Mouse (Mus musculus) kidney, postnatal 0 days (tissue): Measurements from ENCODE around the gene Fgfr2. TPM values are rescaled to one million over a fixed set of nuclear protein-coding genes. Genes with fewer than 3 reads are reported as not detected.

Experiments used
- ATAC-seq: fragments of 200-750 bp; cut with Nextera tagmentation; replicated peaks from 2 replicates; pipeline ENCODE4 v1.8.0; 2017; ENCODE audit warnings: low read depth, moderate number of reproducible peaks, moderate TSS enrichment, moderate library complexity; ENCODE audit not compliant: low FRiP score
- DNase-seq: peaks from one replicate; pipeline ENCODE4 v3.0.0-alpha.2; 2016; ENCODE audit warnings: low spot score
- H3K27ac ChIP-seq: fragments of 300-500 bp; sonication (generic); 2 replicates; pipeline ENCODE4 v1.5.1; 2014; ENCODE audit warnings: mild to moderate bottlenecking
- H3K27me3 ChIP-seq: fragments of 300-500 bp; sonication (generic); 2 replicates; pipeline ENCODE4 v1.6.1; 2014; ENCODE audit warnings: low read length, mixed read lengths; ENCODE audit not compliant: insufficient read depth
- H3K36me3 ChIP-seq: fragments of 300-500 bp; sonication (generic); 2 replicates; pipeline ENCODE4 v1.6.1; 2014; ENCODE audit warnings: low read length, mixed read lengths; ENCODE audit not compliant: insufficient read depth
- H3K4me1 ChIP-seq: fragments of 300-500 bp; sonication (generic); replicated peaks from 2 replicates; pipeline ENCODE4 v1.6.1; 2014; ENCODE audit warnings: antibody characterized with exemption, low read length, mixed read lengths; ENCODE audit not compliant: insufficient read depth
- H3K4me2 ChIP-seq: fragments of 300-500 bp; sonication (generic); 2 replicates; pipeline ENCODE4 v1.6.1; 2014; ENCODE audit warnings: mild to moderate bottlenecking, low read length, moderate library complexity, mixed read lengths
- H3K4me3 ChIP-seq: fragments of 300-500 bp; sonication (generic); replicated peaks from 2 replicates; pipeline ENCODE4 v1.5.1; 2014; ENCODE audit warnings: low read depth, low read length
- H3K9ac ChIP-seq: fragments of 300-500 bp; sonication (generic); 2 replicates; pipeline ENCODE4 v1.6.1; 2014; ENCODE audit warnings: low read depth, low read length
- H3K9me3 ChIP-seq: fragments of 300-500 bp; sonication (generic); replicated peaks from 2 replicates; pipeline ENCODE4 v1.6.1; 2016; ENCODE audit warnings: low read length, inconsistent platforms, mixed read lengths
- CTCF ChIP-seq: IDR thresholded peaks from 2 replicates; pipeline ENCODE4 v1.5.1; 2016; ENCODE audit warnings: antibody characterized with exemption, low read depth, mild to moderate bottlenecking, moderate library complexity
- WGBS: fragments of 180-500 bp; shearing (Covaris S2); extraction: QIAGEN DNeasy Blood & Tissue Kit; methylation state at CpG from one replicate; pipeline ENCODE4 v1.1.7; 2014; 5-methylcytosine and 5-hydroxymethylcytosine counted together
- polyA plus RNA-seq: library from polyadenylated mRNA; unstranded; fragments of >200 nt; fragmentation: Nextera tagmentation; extraction: Ambion mirVana; gene quantifications from 2 replicates; pipeline ENCODE4 v1.2.1, GENCODE M21; 2015

Fgfr2 gene
- polyA plus RNA-seq, 1 experiment from 2014 or later, result 79.8 TPM

GRCm38 (mm10) chr7:130230034-130230433 lies 2893.1 kb downstream of the Fgfr2 start:
- H3K9ac ChIP-seq, result no peak overlapping the region

DNA sequence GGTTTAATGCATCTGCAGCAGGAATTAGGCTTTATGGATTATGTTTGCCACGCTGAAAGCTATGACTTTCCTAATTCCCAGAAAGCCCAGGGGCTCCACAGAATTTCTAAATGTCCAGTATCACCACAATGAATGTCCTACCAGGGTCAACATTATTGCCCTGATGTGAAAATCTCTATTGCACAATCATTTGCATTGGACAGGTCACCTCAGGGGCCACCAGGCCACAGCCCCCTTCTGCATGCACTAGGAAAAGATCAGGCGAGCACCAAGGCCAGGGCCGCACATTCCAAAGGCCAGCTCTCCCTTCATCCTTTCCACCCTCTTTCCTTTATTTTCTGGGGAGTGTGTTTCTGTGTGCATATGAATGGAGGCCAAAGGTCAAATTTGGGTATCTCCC lies 2897.9 kb downstream of the Fgfr2 start:
- DNase-seq (no peak), ATAC-seq (no peak)
- H3K4me1 ChIP-seq, result peaks cover 13% of the 10 kb centered on the region
- no peak overlapping the region for H3K9ac ChIP-seq
- H3K36me3 ChIP-seq, result no peaks in the 10 kb centered on the region
- no peak overlapping the region for H3K4me3 ChIP-seq
- H3K27me3 ChIP-seq, result no peaks in the 10 kb centered on the region
- H3K27ac ChIP-seq, result no peak overlapping the region
- H3K9me3 ChIP-seq, result no peaks in the 10 kb centered on the region
- no peak overlapping the region for H3K4me2 ChIP-seq
- TF ChIP-seq CTCF, result no peak
- 89% methylated on average over 3 of the region's 3 CpGs for WGBS

More at GRCm38 (mm10) chr7:130230034-130230433, 2893.1 kb downstream of the Fgfr2 start:
- H3K9me3 ChIP-seq, result no peaks in the 10 kb centered on the region
- 76% methylated on average over 4 of the region's 4 CpGs for WGBS
- ATAC-seq (no peak), DNase-seq (no peak)
- no peaks in the 10 kb centered on the region for H3K27me3 ChIP-seq
- H3K27ac ChIP-seq, result no peak overlapping the region
- H3K4me3 ChIP-seq, result no peak overlapping the region
- TF ChIP-seq CTCF, result no peak
- peaks cover 9% of the 10 kb centered on the region; the same call in 1 of the 2 replicates for H3K4me1 ChIP-seq
- H3K4me2 ChIP-seq, result no peak overlapping the region
- no peaks in the 10 kb centered on the region for H3K36me3 ChIP-seq

GRCm38 (mm10) chr7:130222633-130223354 lies 2900.4 kb downstream of the Fgfr2 start:
- H3K9me3 ChIP-seq, result no peaks in the 10 kb centered on the region
- no peak overlapping the region for H3K9ac ChIP-seq
- H3K4me2 ChIP-seq, result no peak overlapping the region
- H3K4me3 ChIP-seq, result no peak overlapping the region
- H3K4me1 ChIP-seq, result peaks cover 13% of the 10 kb centered on the region
- H3K36me3 ChIP-seq, result no peaks in the 10 kb centered on the region
- ATAC-seq, result no peak
- no peak for DNase-seq
- 57% methylated on average over 8 of the region's 8 CpGs for WGBS
- TF ChIP-seq CTCF, result no peak
- H3K27ac ChIP-seq, result no peak overlapping the region
- H3K27me3 ChIP-seq, result no peaks in the 10 kb centered on the region

DNA sequence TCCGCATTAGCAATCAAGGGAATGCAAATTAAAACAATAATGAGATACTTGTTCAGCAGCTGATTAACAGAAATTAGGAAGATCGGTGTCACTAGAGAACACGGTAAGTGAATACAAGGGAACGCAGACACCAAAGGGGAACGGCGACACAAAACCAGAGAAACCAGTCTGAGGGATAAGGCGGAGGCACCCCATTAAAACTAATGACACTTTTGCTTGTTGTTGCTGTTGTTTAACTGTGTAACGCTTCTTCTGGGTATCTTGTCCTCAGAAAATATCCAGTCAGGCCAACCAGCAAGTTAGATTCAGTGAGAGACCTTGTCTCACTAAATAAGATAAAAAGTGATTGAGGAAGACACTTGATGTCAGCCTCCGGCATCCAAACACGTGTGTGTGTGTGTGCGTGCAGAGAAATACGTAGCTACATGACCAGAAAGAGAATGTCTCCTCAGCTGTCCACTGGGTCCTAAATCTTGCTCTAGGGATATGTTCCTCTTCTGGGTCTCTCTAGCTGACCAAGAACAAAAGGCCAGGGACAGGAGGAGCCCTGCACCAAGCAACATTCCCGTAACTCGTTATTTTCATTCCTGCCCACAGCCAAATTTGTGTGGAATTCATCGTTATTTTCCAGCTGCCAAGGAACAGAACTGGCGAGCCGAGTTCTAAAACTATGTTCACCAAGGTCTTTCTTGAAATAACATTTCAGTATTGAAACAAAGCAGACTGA lies 2901.3 kb downstream of the Fgfr2 start:
- H3K27me3 ChIP-seq, result no peaks in the 10 kb centered on the region
- H3K9me3 ChIP-seq, result no peaks in the 10 kb centered on the region
- H3K27ac ChIP-seq, result no peak overlapping the region
- no peak overlapping the region for H3K4me2 ChIP-seq
- DNase-seq (no peak), ATAC-seq (no peak)
- H3K4me1 ChIP-seq, result peaks cover 11% of the 10 kb centered on the region
- no peak overlapping the region for H3K4me3 ChIP-seq
- 65% methylated on average over 17 of the region's 17 CpGs for WGBS
- H3K36me3 ChIP-seq, result no peaks in the 10 kb centered on the region
- TF ChIP-seq CTCF, result no peak
- H3K9ac ChIP-seq, result no peak overlapping the region

- H3K9ac ChIP-seq, result no peak overlapping the region
- no peak for ATAC-seq
These were observed 2902.5 kb downstream of the Fgfr2 start for GRCm38 (mm10) chr7:130220627-130221026.

DNA sequence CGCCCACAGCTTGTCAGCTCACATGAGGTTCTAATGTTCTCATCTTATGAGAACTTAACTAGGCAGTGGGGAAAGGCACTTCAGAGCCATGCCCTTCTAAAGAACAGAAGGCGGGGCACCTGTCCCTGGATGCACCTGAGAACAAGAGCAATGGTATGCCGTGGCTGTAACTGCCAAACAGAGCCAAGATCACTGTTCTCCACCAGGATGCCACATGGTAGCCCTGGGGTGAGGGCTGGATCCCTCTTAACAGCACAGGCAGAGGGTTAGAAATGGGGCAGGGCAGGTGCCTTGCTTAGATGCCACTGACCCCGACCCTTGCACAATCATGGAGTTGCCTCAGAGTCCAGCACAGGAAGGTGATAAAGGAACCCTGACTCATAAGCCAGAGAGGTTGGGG lies 2903.3 kb downstream of the Fgfr2 start:
- Histone ChIP-seq H3K27me3 (no peaks in the 10 kb centered on the region), H3K9me3 (no peaks in the 10 kb centered on the region), H3K4me1 (peaks cover 9% of the 10 kb centered on the region), H3K4me3 (no peak overlapping the region), H3K9ac (no peak overlapping the region), H3K4me2 (no peak overlapping the region), H3K27ac (no peak overlapping the region), H3K36me3 (0 out of 2 replicates have a peak, but pooled peaks cover 3% of the 10 kb centered on the region)
- ATAC-seq (no peak), DNase-seq (no peak)
- 83% methylated on average over 4 of the region's 4 CpGs for WGBS
- TF ChIP-seq CTCF, result no peak

More at GRCm38 (mm10) chr7:130220627-130221026, 2902.5 kb downstream of the Fgfr2 start:
- no peak for TF ChIP-seq CTCF
- no peaks in the 10 kb centered on the region for H3K27me3 ChIP-seq
- WGBS, result 74% methylated on average over 4 of the region's 4 CpGs
- H3K4me3 ChIP-seq, result no peak overlapping the region
- no peak overlapping the region for H3K27ac ChIP-seq
- no peaks in the 10 kb centered on the region for H3K9me3 ChIP-seq
- no peak for DNase-seq
- no peaks in the 10 kb centered on the region for H3K36me3 ChIP-seq
- H3K4me2 ChIP-seq, result no peak overlapping the region
- peaks cover 9% of the 10 kb centered on the region for H3K4me1 ChIP-seq
